Mouse (Mus musculus) bone marrow macrophage, adult 2 months (primary cell): ENCODE measurements around the gene Peli2.

Experiments
- CTCF ChIP-seq: IDR thresholded peaks from 2 replicates; pipeline ENCODE4 v1.5.1; 2012; ENCODE audit warnings: low read depth, mild to moderate bottlenecking, low read length, moderate library complexity
- POLR2A ChIP-seq: IDR thresholded peaks from 2 replicates; pipeline ENCODE4 v1.6.1; 2012; ENCODE audit warnings: mild to moderate bottlenecking, low read depth, low read length, borderline replicate concordance

DNA sequence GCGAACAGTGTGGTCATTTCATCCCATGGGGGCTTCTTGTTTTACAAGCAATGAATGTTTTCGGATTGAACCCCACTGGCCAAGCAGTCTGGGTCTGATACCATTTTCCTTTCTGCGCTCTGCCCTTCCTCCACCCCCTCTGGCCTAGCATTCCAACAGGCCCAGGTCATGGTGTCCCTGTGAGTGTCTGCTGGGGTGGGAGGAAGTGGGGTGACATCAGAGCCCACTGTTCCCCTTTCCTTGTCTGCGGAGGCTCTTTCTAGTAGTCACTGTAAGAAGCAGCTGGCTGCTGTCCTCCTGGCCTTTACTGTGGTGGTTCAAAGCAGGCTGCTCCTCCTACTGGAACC lies 10.9 kb downstream of the Peli2 start:
- TF ChIP-seq CTCF (no peak), POLR2A (no peak)
